Mouse (Mus musculus) embryonic facial prominence, embryonic 15.5 days (tissue): ENCODE measurements around the gene Nat8l. TPM values are rescaled to one million over a fixed set of nuclear protein-coding genes. Genes with fewer than 3 reads are reported as not detected.

Experiments
- ATAC-seq: fragments of 200-750 bp; cut with Nextera tagmentation; 2 replicates; pipeline ENCODE4 v1.8.0; 2017; ENCODE audit warnings: low read depth, moderate TSS enrichment; ENCODE audit not compliant: insufficient number of reproducible peaks, low FRiP score, low TSS enrichment
- H3K27ac ChIP-seq: fragments of 300-500 bp; sonication (generic); replicated peaks from 2 replicates; pipeline ENCODE4 v1.5.1; 2015; ENCODE audit warnings: mild to moderate bottlenecking, inconsistent platforms
- H3K27me3 ChIP-seq: fragments of 300-500 bp; sonication (generic); 2 replicates; pipeline ENCODE4 v1.6.1; 2015; ENCODE audit warnings: inconsistent platforms
- H3K36me3 ChIP-seq: fragments of 300-500 bp; sonication (generic); 2 replicates; pipeline ENCODE4 v1.6.1; 2015; ENCODE audit warnings: mild to moderate bottlenecking, inconsistent platforms
- H3K4me1 ChIP-seq: fragments of 300-500 bp; sonication (generic); 2 replicates; pipeline ENCODE4 v1.6.1; 2015; ENCODE audit warnings: inconsistent platforms
- H3K4me2 ChIP-seq: fragments of 300-500 bp; sonication (generic); replicated peaks from 2 replicates; pipeline ENCODE4 v1.6.1; 2015; ENCODE audit warnings: mild to moderate bottlenecking, inconsistent platforms
- H3K4me3 ChIP-seq: fragments of 300-500 bp; sonication (generic); replicated peaks from 2 replicates; pipeline ENCODE4 v1.5.1; 2015; ENCODE audit warnings: mild to moderate bottlenecking, inconsistent platforms
- H3K9ac ChIP-seq: fragments of 300-500 bp; sonication (generic); 2 replicates; pipeline ENCODE4 v1.6.1; 2015; ENCODE audit warnings: inconsistent platforms
- H3K9me3 ChIP-seq: fragments of 300-500 bp; sonication (generic); replicated peaks from 2 replicates; pipeline ENCODE4 v1.6.1; 2016; ENCODE audit warnings: inconsistent platforms
- WGBS: fragments of 180-500 bp; shearing (Covaris S2); methylation state at CpG from one replicate; pipeline ENCODE4 v1.1.7; 2015; 5-methylcytosine and 5-hydroxymethylcytosine counted together
- polyA plus RNA-seq: library from polyadenylated mRNA; unstranded; fragments of >200 nt; fragmentation: Nextera tagmentation; extraction: Ambion mirVana; gene quantifications from 2 replicates; pipeline ENCODE4 v1.2.1, GENCODE M21; 2015

Gene Nat8l
- polyA plus RNA-seq, 1 experiment from 2014 or later = 0.39 TPM

DNA sequence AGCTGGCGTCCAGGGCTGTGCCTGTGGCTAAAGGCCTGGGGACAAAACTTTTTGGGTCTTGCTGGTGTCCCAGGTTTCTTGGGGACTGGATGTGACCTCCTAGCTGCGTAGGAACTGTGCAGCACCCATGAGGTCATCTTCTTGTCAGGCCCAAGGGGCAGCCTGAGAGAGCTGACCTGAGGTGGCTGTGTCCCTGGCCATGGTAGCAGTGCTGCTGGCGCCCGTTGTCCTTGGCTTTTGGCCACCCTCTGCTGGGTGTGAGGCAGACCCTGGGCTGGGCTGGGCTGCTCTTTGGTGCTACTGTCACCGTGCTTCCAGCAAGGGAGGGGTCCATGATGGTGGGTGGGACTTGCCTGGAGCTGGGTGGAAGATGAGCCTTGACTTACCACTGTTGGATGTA, 8.8 kb downstream of the Nat8l start:
- H3K9ac ChIP-seq = no peak overlapping the region
- no peaks in the 10 kb centered on the region for H3K36me3 ChIP-seq
- no peak overlapping the region for H3K27ac ChIP-seq
- H3K4me3 ChIP-seq = no peak overlapping the region
- no peak for ATAC-seq
- peaks cover 11% of the 10 kb centered on the region for H3K27me3 ChIP-seq
- no peak overlapping the region for H3K4me2 ChIP-seq
- 80% methylated on average over 5 of the region's 5 CpGs for WGBS
- H3K4me1 ChIP-seq = no peaks in the 10 kb centered on the region
- no peaks in the 10 kb centered on the region for H3K9me3 ChIP-seq

DNA sequence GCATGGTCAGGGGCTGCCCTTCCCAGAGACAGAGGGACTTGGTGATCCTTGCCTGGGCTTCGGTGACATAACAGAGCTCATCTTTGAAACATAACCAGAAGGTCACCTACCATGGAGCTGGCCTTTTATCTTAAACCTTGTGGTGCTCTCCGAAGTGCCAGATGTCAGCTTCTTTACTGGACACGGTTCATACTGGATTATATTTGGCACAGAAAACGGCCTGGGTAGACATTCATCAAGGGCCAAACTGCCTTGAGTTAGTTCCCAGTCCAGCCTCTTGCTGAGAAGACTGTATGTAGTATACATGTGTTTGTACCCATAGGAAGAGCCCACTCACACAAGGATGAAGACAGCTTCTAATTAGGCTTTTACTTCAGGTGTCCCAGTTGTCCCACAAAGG, 11.0 kb downstream of the Nat8l start:
- no peak overlapping the region for H3K27ac ChIP-seq
- no peaks in the 10 kb centered on the region for H3K36me3 ChIP-seq
- H3K9me3 ChIP-seq = no peaks in the 10 kb centered on the region
- H3K27me3 ChIP-seq = no peaks in the 10 kb centered on the region
- no peak overlapping the region for H3K4me3 ChIP-seq
- no peak for ATAC-seq
- no peak overlapping the region for H3K9ac ChIP-seq
- H3K4me1 ChIP-seq = no peaks in the 10 kb centered on the region
- no peak overlapping the region for H3K4me2 ChIP-seq
- WGBS = 77% methylated on average over 4 of the region's 4 CpGs

DNA sequence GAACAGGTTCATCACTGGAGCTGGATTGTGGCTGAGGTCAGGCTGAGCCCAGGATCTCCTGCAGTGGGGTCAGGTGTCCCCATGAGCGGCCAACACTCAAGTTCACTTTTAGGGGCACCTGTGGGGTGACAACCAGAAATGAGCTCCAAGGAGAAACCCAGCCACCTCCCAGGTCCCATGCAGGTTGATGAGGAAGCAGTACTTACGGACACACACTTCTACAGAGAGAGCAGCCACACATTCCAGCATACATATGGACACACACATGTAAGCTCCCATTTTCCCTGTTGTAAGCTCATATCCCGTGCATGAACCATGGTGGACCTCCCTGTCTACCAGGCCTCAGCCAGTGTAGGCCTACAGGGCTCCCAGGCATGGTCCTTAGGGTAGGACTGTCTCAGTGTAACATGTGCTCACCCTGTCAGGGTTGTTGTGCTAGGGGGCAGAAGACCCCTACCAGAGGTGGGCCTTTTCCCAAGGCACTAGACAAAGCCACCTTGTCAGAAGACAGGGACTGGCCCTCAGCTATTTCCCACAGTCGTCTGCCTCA, 11.7 kb downstream of the Nat8l start:
- Histone ChIP-seq H3K9me3 (no peaks in the 10 kb centered on the region), H3K4me1 (no peaks in the 10 kb centered on the region), H3K27ac (no peak overlapping the region), H3K36me3 (no peaks in the 10 kb centered on the region), H3K4me2 (no peak overlapping the region), H3K4me3 (no peak overlapping the region), H3K9ac (no peak overlapping the region), H3K27me3 (no peaks in the 10 kb centered on the region)
- 76% methylated on average over 4 of the region's 4 CpGs for WGBS
- no peak for ATAC-seq

DNA sequence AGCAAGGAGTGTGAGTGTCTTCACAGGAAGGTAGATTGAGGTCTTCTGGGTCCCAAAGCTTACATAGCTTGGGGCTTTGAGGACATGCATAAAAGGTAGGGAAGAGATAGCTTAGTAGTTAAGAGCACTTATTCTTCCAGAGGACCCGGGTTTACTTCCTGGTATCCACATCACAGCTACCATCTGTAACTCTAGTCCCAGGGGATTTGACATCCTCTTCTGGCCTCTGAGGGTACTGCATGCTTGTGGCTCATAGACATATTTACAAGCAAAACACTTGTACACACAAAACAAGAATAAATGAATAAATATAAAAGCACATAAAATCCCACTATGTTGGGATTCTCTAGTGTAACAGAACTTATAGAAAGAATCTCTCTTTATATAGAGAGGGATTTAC, 18.9 kb downstream of the Nat8l start:
- Histone ChIP-seq H3K27me3 (no peaks in the 10 kb centered on the region), H3K9ac (no peak overlapping the region), H3K4me1 (no peaks in the 10 kb centered on the region), H3K4me3 (no peak overlapping the region), H3K9me3 (no peaks in the 10 kb centered on the region), H3K36me3 (no peaks in the 10 kb centered on the region), H3K4me2 (no peak overlapping the region), H3K27ac (no peak overlapping the region)
- 66% methylated on average over 1 of the region's 1 CpGs for WGBS
- no peak for ATAC-seq

DNA sequence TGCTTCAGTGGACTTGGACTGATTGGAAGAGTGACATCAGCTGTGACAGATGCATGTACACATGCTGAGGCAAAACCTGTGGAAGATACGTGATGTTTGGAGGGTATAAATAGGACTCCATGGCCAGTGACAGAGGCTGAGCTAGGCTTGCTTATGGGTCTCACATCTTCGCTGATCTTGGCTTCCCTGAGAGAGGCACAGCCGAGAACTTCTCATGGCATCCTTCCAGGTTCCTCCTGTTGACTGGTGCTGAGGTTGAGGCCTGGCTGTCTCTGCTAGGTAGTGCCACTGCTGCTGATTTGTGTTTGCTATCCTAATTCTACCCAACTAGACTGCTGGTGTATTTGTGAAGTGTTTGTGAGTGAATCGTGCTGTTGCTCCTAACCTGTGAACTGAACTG, 23.2 kb downstream of the Nat8l start:
- Histone ChIP-seq H3K36me3 (no peaks in the 10 kb centered on the region), H3K4me3 (no peak overlapping the region), H3K4me2 (no peak overlapping the region), H3K27me3 (no peaks in the 10 kb centered on the region), H3K9ac (no peak overlapping the region), H3K4me1 (0 out of 2 replicates have a peak, but pooled peaks cover 2% of the 10 kb centered on the region), H3K27ac (no peak overlapping the region), H3K9me3 (no peaks in the 10 kb centered on the region)
- WGBS = 79% methylated on average over 4 of the region's 4 CpGs
- no peak for ATAC-seq

DNA sequence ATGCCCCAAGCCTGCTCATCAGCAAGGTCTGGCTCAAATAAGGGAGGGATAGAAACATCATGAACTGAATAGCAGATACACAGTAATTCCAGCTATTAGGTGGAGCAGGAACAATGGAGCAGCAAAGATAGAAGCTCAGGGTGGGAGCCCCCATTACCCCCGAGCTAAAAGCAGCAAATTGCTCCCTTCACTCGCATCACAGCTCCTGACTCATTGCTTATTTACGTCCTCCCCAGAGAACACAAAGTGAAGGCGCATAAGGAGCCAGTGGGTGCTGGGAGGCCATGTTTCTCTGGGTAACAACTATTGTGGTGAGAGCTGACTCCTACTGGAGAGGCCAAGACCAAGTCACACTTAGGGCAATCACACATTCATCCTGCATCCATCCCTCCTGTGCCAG, 34.3 kb downstream of the Nat8l start:
- Histone ChIP-seq H3K27ac (no peak overlapping the region), H3K9me3 (no peaks in the 10 kb centered on the region), H3K27me3 (no peaks in the 10 kb centered on the region), H3K4me3 (no peak overlapping the region), H3K4me2 (no peak overlapping the region), H3K36me3 (no peaks in the 10 kb centered on the region), H3K4me1 (0 out of 2 replicates have a peak, but pooled peaks cover 2% of the 10 kb centered on the region), H3K9ac (no peak overlapping the region)
- 66% methylated on average over 4 of the region's 4 CpGs for WGBS
- no peak for ATAC-seq

DNA sequence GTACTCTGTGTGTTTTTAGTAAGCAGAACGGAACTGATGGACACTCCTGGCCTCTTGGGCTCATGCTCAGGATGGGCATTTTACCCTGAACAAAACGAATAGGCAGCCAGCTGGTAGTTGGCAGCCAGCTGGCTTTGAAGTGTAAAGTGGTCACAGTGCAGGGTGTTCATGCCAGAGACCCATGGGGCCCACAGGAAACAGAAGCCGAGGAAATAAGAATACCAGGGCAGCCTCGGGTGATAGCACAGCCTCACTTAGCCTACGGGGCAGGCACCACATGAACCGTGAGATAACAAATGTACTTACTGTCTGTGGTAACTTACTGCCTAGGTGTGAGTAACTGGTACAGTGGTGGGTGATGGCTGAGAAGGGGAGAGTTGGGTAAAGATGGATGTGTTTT, 35.2 kb downstream of the Nat8l start:
- 70% methylated on average over 6 of the region's 6 CpGs for WGBS
- no peak overlapping the region for H3K4me3 ChIP-seq
- 0 out of 2 replicates have a peak, but pooled peaks cover 2% of the 10 kb centered on the region for H3K4me1 ChIP-seq
- H3K9me3 ChIP-seq = no peaks in the 10 kb centered on the region
- no peak for ATAC-seq
- H3K36me3 ChIP-seq = no peaks in the 10 kb centered on the region
- no peaks in the 10 kb centered on the region for H3K27me3 ChIP-seq
- H3K9ac ChIP-seq = no peak overlapping the region
- no peak overlapping the region for H3K27ac ChIP-seq
- no peak overlapping the region for H3K4me2 ChIP-seq

DNA sequence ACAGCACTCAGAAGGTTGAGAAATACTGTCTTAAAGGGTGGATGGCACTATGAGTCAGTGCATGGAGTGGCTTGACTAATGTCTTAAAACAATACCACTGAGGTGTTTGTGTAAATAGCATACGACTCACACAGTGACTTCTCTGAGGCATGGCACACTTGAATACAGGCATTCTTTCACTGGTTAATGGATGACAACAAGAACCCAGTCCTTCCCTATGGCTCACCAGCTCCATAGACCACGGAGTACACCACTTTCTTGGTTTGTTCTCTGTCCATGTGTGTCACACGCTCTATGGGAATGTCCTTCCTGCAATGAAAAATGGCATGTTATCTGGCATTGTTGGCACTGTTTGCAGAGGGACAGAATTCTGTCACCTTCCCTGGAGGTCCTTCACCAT, 36.7 kb downstream of the Nat8l start:
- no peaks in the 10 kb centered on the region for H3K36me3 ChIP-seq
- 72% methylated on average over 3 of the region's 3 CpGs for WGBS
- H3K9me3 ChIP-seq = no peaks in the 10 kb centered on the region
- no peak overlapping the region for H3K27ac ChIP-seq
- no peak overlapping the region for H3K4me3 ChIP-seq
- no peak overlapping the region for H3K4me2 ChIP-seq
- H3K27me3 ChIP-seq = no peaks in the 10 kb centered on the region
- ATAC-seq = no peak
- H3K4me1 ChIP-seq = 0 out of 2 replicates have a peak, but pooled peaks cover under 1% of the 10 kb centered on the region
- H3K9ac ChIP-seq = no peak overlapping the region

Other genes with a start within 250 kb of the Nat8l start
- gene Letm1, start 213.2 kb upstream of the Nat8l start, polyA plus RNA-seq = 49.9 and 51.8 TPM in 2 replicates
- 35.8 and 37.6 TPM in 2 replicates for gene Nsd2, start 175.3 kb upstream of the Nat8l start, polyA plus RNA-seq
- 49.5 and 54.9 TPM in 2 replicates for gene Nelfa, start 59.6 kb upstream of the Nat8l start, polyA plus RNA-seq
- 99.9 and 103 TPM in 2 replicates for gene Gm1673, start 12.6 kb upstream of the Nat8l start, polyA plus RNA-seq
- gene Poln, start 173.5 kb downstream of the Nat8l start, polyA plus RNA-seq = 2.7 and 3.4 TPM in 2 replicates
- 26.2 and 29.3 TPM in 2 replicates for gene Haus3, start 173.5 kb downstream of the Nat8l start, polyA plus RNA-seq
- gene Mxd4, start 191.7 kb downstream of the Nat8l start, polyA plus RNA-seq = 43.1 and 50.0 TPM in 2 replicates